Mouse (Mus musculus): ENCODE measurements around the gene Spata13.

GRCm38 (mm10) chr14:60683989-60684388, 50.2 kb downstream of the Spata13 start:
- TF ChIP-seq CTCF (IDR thresholded peaks at IDR 0.05; ENCODE audit: extremely low read depth, insufficient read length, insufficient replicate concordance, low read depth, low read length) (no peak), POLR2A (IDR thresholded peaks at IDR 0.05; ENCODE audit: low read depth, low read length) (no peak)
